Mouse (Mus musculus) cerebellum, adult 11-12 months (tissue): Measurements from ENCODE around the gene Syt1.
A peak's percentile ranks its signal among the peaks of the same experiment; 100 is the strongest.

ENCODE experiments used
- DNase-seq: peaks from one replicate; pipeline ENCODE4 v3.0.0; 2022

Gene Syt1

DNA sequence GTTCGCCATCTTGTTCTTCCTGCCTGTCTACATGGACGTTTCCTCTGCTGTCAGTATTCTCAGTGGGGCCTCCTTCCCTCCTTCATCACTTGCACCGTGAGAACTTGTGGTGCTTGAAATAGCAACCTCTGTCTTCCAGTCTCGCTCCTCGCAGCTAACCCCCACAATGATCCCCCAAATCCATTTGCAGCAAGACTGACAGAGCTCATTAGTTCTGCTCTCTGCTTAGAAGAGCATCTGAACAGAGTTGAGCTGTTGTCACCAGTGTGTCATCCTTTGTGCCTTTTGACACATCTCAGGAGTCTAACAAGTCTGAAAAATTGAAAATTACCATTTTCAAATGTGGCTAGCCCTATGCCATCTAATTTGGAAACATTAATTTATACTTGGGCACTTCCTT lies 372.7 kb downstream of the Syt1 start:
- no peak for DNase-seq

- DNase-seq: no peak
These were observed 374.7 kb downstream of the Syt1 start for GRCm38 (mm10) chr10:108636086-108636485.

DNA sequence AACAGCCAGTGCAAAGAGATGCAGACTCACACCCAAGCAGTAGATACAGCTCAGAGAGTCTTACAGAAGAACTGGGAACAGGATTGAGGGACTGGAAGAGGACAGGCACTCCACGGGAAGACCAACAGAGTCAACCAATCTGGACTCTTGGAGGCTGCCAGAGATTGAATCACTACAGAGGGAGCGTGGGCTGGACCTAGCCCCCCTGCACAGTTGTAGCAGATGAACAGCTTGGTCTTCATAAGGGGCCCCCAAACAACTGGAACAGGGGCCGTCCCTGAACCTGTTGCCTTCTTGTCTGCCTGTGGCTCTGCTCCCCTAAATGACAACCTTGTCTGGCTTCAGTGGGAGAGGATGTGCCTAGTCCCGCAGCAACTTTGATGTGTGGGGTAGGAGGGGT lies 375.2 kb downstream of the Syt1 start:
- DNase-seq: no peak

DNA sequence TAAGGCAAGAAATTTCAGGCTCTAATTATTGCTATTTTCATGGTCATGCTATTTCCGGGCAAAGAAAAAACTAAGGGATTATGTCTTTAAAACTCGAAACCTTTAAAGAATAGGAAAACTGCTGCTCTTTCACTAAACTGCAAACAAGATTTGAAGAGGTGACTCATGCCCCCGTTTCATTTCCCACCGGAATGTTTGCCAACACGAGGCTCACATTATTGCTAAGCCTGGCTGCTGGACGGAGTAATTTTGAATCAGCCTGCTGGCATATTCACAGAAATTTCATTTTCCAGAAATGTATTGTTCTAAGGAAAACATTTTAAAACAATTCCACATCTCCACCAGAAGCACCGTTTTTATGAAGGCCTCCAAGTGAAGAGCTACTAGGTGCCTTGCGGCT lies 379.9 kb downstream of the Syt1 start:
- DNase-seq: no peak

- no peak for DNase-seq
These were observed 384.4 kb downstream of the Syt1 start for GRCm38 (mm10) chr10:108626404-108626803.

DNA sequence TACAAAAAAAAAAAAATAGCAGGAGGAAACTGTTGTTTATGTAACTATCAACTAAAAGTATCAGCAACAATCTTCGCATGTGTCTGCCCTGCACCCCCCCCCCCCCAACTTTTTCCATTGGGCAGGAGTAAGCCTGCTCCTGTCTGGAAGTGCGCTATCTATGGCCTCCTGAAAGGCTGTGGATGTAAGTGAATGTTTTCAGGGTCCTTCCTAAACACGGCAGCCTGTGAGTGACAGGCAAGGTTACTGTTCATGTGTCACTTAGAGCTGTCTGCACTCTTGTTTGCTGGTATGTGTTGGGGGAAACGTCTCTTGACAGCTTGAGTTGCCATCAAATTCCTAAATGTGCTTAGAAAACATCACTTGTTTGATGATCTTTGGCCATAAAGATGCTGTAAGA lies 387.8 kb downstream of the Syt1 start:
- DNase-seq: no peak

- DNase-seq: no peak
These were observed 390.9 kb downstream of the Syt1 start for GRCm38 (mm10) chr10:108619861-108620260.

- no peak for DNase-seq
These were observed 391.6 kb downstream of the Syt1 start for GRCm38 (mm10) chr10:108619217-108619616.

GRCm38 (mm10) chr10:108610057-108610644 lies 400.6 kb downstream of the Syt1 start:
- DNase-seq: no peak

- DNase-seq: no peak
These were observed 408.9 kb downstream of the Syt1 start for GRCm38 (mm10) chr10:108601672-108602412.

DNA sequence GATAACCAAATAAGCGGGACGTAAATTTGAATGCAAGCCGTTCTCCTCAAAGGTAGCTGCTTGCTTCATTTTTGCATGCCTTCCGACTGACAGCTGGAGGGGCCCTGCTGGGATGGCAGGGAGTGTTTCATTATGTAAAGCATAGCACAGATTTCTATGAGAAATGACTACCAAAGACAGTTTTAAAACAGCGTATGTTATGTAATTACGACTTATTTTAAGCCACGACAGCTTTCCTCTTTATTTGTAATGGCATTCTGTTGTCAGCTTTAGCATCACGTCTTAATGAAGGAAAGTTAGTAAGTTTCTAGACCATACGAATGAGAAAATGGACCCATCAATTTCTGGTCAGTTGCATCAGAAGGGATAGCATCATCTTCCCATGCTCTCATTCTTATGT lies 410.1 kb downstream of the Syt1 start:
- DNase-seq: peak; percentile 59

DNA sequence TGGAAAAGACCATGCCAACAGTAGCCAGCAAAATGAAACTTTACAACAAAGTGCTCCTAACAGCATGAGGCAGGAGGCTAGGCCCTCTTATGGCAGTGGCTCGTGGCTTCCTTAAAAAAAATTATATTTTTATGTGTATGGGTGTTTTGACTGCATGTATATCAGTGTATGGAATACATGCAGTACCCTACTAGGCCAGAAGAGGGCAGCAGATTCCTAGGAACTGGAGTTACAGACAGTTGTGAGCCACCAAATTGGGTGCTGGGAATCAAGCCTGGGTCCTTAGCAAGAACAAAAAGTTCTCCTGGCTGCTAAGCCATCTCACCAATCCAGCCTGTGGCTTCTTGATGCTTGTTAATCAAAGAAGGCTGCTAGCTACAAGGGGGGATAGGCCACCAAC lies 413.4 kb downstream of the Syt1 start:
- no peak for DNase-seq

DNA sequence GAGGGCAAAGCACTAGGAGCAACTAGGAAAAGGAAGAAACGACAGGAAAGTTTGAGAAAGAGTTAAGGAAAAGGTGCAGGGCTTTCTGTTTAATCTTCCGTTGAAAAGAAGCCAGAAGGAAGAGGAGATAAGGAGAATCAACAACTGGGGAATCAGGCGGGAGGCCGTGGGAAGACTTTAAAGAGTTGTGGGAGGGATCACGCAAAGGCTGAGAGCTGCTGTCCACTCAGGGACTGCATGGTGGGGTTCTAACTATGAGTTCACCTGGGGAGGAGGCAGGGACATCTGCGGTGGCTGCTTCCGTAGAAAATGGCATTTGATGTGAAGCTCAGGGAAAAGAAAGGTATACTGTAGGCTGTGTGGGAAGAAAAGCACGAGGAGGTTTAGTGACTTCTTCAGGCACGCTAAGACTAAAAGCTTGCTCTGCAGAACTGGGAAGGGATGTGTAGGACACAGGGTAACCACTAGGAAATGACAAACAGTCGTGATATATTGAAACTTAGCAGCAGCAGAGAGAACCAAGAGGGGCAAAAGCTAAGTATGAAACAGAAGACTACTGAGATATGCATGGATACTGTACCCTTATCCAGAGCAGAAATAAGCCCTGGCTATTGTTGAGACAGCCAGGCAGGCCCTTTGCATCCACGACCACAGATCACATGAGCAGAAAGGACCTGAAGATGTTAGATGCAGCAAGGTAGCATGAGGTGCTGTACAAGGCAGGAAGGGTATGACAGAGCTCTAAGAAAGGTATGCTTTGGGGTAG lies 414.4 kb downstream of the Syt1 start:
- no peak for DNase-seq

- DNase-seq: no peak
These were observed 421.4 kb downstream of the Syt1 start for GRCm38 (mm10) chr10:108589355-108589754.

DNA sequence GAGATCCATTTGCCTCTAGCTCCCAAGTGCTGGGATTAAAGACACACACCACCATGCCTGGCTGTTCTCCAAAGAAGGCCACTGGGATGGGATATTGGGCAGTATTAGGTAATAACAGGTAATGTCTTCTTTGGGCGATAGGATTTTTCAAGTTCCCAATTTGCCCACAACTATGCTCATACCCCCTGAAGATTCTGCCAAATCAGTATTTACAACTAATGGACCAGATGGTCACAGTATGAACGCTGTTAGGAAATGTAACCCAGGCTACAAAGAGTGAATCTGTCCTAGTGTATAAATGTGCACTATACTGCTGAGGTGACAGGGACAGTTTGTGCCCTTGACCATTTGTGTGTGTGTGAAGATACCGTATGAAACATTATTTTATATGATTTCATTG lies 421.9 kb downstream of the Syt1 start:
- DNase-seq: peak; percentile 47

DNA sequence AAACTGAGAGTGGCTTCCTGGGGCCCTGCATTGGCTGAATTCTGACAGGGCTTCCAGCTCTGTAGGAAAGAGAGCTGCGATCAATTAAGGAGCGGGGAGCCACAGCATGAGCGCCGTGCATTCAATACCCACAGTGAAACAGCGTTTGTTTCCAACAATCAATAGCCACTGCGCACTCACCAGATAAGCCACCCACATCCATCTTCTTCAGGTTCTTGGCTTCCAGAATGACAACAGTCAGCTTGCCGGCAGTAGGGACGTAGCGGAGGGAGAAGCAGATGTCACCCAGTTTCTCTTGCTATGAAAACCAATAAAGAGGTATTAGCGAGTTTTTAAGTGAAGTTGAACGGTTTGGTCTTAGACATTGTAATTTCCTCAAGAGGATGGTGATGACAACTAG lies 427.1 kb downstream of the Syt1 start:
- peak; percentile 31 for DNase-seq

DNA sequence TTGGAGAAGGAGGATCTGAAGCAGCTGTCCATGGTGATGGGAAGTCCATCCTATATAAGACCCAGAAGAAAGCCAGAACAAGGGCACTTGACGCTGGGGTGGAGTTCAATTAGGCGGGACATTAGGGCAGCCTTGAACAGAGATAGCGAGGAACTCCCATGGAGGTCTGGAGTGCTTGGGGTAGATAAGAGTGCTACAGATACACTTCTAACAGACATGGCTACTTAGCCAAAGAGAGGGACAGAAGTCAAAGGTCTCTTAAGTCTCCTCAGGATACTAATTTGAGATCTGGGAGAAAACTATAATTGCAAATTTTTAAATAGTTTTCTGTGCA lies 428.4 kb downstream of the Syt1 start:
- DNase-seq: no peak

- no peak for DNase-seq
These were observed 429.0 kb downstream of the Syt1 start for GRCm38 (mm10) chr10:108581555-108582396.

- DNase-seq: no peak
These were observed 429.9 kb downstream of the Syt1 start for GRCm38 (mm10) chr10:108580786-108581420.

DNA sequence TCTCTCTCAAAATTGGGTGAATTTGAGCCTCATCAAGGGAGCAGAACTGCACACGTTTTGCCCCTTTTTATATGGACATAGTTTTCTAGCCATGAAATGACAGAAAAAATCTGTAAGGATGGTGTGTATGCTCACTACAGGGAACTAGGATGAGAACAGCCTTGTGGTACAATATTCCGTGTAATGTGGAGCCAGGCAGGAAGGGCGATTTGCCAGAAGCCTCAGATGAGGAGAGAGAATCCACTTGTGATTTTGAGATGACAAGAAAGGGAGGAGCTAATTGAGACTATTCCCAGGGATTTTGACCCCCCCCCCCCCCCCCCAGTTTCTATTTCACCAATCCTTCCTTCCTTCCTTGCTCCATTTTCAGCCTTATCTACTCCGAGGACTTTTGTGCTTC lies 431.4 kb downstream of the Syt1 start:
- peak; percentile 41 for DNase-seq

DNA sequence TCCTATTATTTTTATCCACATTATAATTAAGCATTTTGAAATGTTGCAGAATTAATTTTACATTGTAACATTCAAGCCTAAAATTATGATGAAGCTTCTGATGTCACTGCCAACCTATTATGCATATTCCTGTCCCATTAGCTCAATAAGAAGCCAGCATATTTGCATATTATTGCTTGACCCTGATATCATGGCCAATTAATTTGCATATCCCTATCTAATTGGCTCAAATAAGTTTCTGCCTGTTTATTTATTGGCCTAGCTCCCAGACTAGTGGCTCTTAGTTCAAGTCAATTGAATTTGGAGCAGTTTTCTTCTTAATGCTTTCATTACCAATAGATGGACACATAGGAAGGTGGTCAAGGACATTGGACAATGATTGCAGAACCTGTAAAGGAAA lies 433.2 kb downstream of the Syt1 start:
- no peak for DNase-seq

- no peak for DNase-seq
These were observed 438.0 kb downstream of the Syt1 start for GRCm38 (mm10) chr10:108572764-108573163.

DNA sequence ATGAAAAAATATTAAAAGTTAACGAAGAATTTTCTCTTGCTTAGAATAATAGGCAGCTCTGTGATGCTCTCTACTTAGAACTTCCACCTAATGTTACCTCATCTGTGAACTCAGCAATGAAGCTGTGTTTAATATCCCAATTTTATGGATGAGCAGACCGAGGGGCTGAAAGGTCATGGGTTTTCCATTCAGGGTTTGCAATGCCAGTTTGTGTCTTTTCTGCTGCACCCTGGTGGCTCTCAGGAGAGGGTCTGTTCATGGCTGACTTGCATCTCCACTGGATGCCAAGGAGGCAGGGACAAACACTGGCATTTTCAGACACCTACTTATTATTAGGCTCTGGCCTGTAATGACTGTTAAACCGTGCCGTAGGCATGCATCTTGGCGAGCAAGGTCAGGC lies 439.7 kb downstream of the Syt1 start:
- no peak for DNase-seq
